Comparison of ENCODE assay signal across 8 mouse cellular contexts in genomic region chr4:129137392-129138321, GRCm38 (mm10). TPM values are rescaled to one million over a fixed set of nuclear protein-coding genes. Genes with fewer than 3 reads are reported as not detected.
DNase-seq lines count a peak whose midpoint lies in the region; ATAC-seq and TF ChIP-seq lines count a peak whose summit lies in the region.

No protein-coding gene starts in this region.

- peaks cover 54% of the 10 kb centered on the region for H3K4me1 ChIP-seq in heart, embryonic 10.5 days
- peaks cover 0 to 3% of the 10 kb centered on the region in 2 experiments; a peak in 2 of 4 replicates for H3K4me1 ChIP-seq in ES-E14 (ENCODE audit: control insufficient read depth in 2 of 2, insufficient read depth in 2 of 2, low read length in 2 of 2, poor library complexity in 1 of 2)
- peaks cover 39% of the 10 kb centered on the region for H3K4me1 ChIP-seq in heart, embryonic 16.5 days (ENCODE audit: control insufficient read depth, insufficient read depth, low read length)
- peaks cover 54% of the 10 kb centered on the region for H3K4me1 ChIP-seq in liver, embryonic 16.5 days (ENCODE audit: control insufficient read depth, low read depth, low read length)

- H3K9ac ChIP-seq in ES-E14 (ENCODE audit: insufficient read depth, low read depth, low read length, poor library complexity, severe bottlenecking): no peak overlapping the region
- peak overlapping the region; percentile 79 for H3K9ac ChIP-seq in heart, embryonic 16.5 days (ENCODE audit: low read length)
- H3K9ac ChIP-seq in liver, embryonic 16.5 days (ENCODE audit: low read depth, low read length): no peak overlapping the region

- peaks cover 56% of the 10 kb centered on the region for H3K27me3 ChIP-seq in heart, embryonic 10.5 days (ENCODE audit: insufficient read depth, poor library complexity, severe bottlenecking)
- peaks cover 16% of the 10 kb centered on the region for H3K27me3 ChIP-seq in heart, embryonic 16.5 days (ENCODE audit: control insufficient read depth, insufficient read depth, low read length)
- peaks cover 45% of the 10 kb centered on the region for H3K27me3 ChIP-seq in liver, embryonic 16.5 days (ENCODE audit: control insufficient read depth, insufficient read depth, low read depth, low read length)

- H3K9me3 ChIP-seq in heart, embryonic 10.5 days: no peaks in the 10 kb centered on the region
- H3K9me3 ChIP-seq in ES-E14 (ENCODE audit: control insufficient read depth, insufficient read depth, low read depth, low read length): no peaks in the 10 kb centered on the region
- H3K9me3 ChIP-seq in heart, embryonic 16.5 days (replicated peaks; ENCODE audit: control insufficient read depth, low read length): no peaks in the 10 kb centered on the region
- no peaks in the 10 kb centered on the region for H3K9me3 ChIP-seq in liver, embryonic 16.5 days (replicated peaks; ENCODE audit: control insufficient read depth, low read length)

- H3K27ac ChIP-seq in heart, embryonic 10.5 days: peak overlapping the region; percentile 83; the same call in 1 of the 2 replicates
- no peak overlapping the region for H3K27ac ChIP-seq in ES-E14 (ENCODE audit: insufficient read depth, low read depth, low read length, poor library complexity, severe bottlenecking)
- H3K27ac ChIP-seq in heart, embryonic 16.5 days (ENCODE audit: low read length): 0 out of 2 replicates have a peak overlapping the region, but pooled peaks have one; percentile 17
- H3K27ac ChIP-seq in liver, embryonic 16.5 days (ENCODE audit: low read length): no peak overlapping the region

- 39% methylated on average over 14 of the region's 14 CpGs for WGBS in heart, embryonic 10.5 days
- 55% methylated on average over 14 of the region's 14 CpGs for WGBS in heart, embryonic 16.5 days
- WGBS in liver, embryonic 16.5 days (ENCODE audit: insufficient replicate concordance): 35% methylated on average over 14 of the region's 14 CpGs

- H3K4me2 ChIP-seq in heart, embryonic 16.5 days (ENCODE audit: low read depth, low read length): peak overlapping the region; percentile 74
- H3K4me2 ChIP-seq in liver, embryonic 16.5 days (ENCODE audit: low read depth, low read length): peak overlapping the region; percentile 72

- ATAC-seq in heart, embryonic 16.5 days (replicated peaks; ENCODE audit: extremely low read depth, insufficient read depth, low FRiP score): no peak
- no peak for ATAC-seq in liver, embryonic 16.5 days (ENCODE audit: low read depth)
- ATAC-seq in CD4-positive, CD25-positive, alpha-beta regulatory T cell, adult 4 months: no peak

- peak overlapping the region; percentile 69 for H3K4me3 ChIP-seq in heart, embryonic 10.5 days
- H3K4me3 ChIP-seq in ES-E14 (ENCODE audit: insufficient read depth in 1 of 2, low read depth in 1 of 2, low read length in 2 of 2, poor library complexity in 1 of 2, severe bottlenecking in 1 of 2): peak overlapping the region; percentile 69 to 80; a peak in 3 of 4 replicates
- H3K4me3 ChIP-seq in heart, embryonic 16.5 days (ENCODE audit: low read length): peak overlapping the region; percentile 58
- H3K4me3 ChIP-seq in liver, embryonic 16.5 days (ENCODE audit: low read depth, low read length): peak overlapping the region; percentile 58

- H3K36me3 ChIP-seq in heart, embryonic 10.5 days: peaks cover 8% of the 10 kb centered on the region; the same call in 1 of the 2 replicates
- no peaks in the 10 kb centered on the region for H3K36me3 ChIP-seq in ES-E14 (ENCODE audit: control insufficient read depth, insufficient read depth, low read length, poor library complexity, severe bottlenecking)
- H3K36me3 ChIP-seq in heart, embryonic 16.5 days (ENCODE audit: control insufficient read depth, insufficient read depth): 0 out of 2 replicates have a peak, but pooled peaks cover 2% of the 10 kb centered on the region
- H3K36me3 ChIP-seq in liver, embryonic 16.5 days (ENCODE audit: control insufficient read depth, insufficient read depth): no peaks in the 10 kb centered on the region

- in situ Hi-C loops in ES-E14 (cut with MboI; ENCODE audit: low sequenced_read_pairs in 2 of 2, unreplicated experiment in 2 of 2): no loop called here

- DNase-seq in heart, embryonic 10.5 days (ENCODE audit: low spot score): no peak
- no peak for DNase-seq in heart, adult 9 months (ENCODE audit: low spot score in 2 of 2)
- DNase-seq in ES-E14 (ENCODE audit: low read depth, low spot score): no peak
- no peak for DNase-seq in thymus, postnatal 14 days
- DNase-seq in retina, postnatal 1 day: no peak

TF ChIP-seq in ES-E14, 5 proteins besides CTCF, POLR2A, EP300 and RAD21:
- TF ChIP-seq ZNF384 (IDR thresholded peaks at IDR 0.05; ENCODE audit: low read depth, low read length) (no peak), ZC3H11A (IDR thresholded peaks at IDR 0.05; ENCODE audit: borderline replicate concordance, low read depth, low read length) (no peak), HCFC1 (IDR thresholded peaks at IDR 0.05; ENCODE audit: borderline replicate concordance, insufficient read depth, low read length) (no peak), MAFK (IDR thresholded peaks at IDR 0.05; ENCODE audit: insufficient read depth, low read depth, low read length) (no peak), CHD2 (IDR thresholded peaks at IDR 0.05; ENCODE audit: low read depth, low read length) (no peak)

RNA-seq across cellular contexts. Expression of gene Fndc5, which starts 0.9 kb away (rescaled TPM):
- 3.3 and 3.9 TPM in 2 replicates for polyA plus RNA-seq in heart, embryonic 10.5 days (2016; fragmentation: Nextera tagmentation; extraction: Ambion mirVana)
- total RNA-seq in ES-E14 (2012; rRNA removed): 1.2 and 1.5 TPM in 2 replicates
- polyA plus RNA-seq in heart, embryonic 16.5 days (2015; fragmentation: Nextera tagmentation; extraction: Ambion mirVana): 9.2 and 10.9 TPM in 2 replicates
- polyA plus RNA-seq in liver, embryonic 16.5 days (2015; fragmentation: Nextera tagmentation; extraction: Ambion mirVana): 0.44 and 0.71 TPM in 2 replicates
- polyA plus RNA-seq in CD4-positive, CD25-positive, alpha-beta regulatory T cell, adult 4 months (2017; shearing (Covaris generic)): under 1 TPM; 0.27 to 0.28 TPM

RNA-seq across cellular contexts. Expression of gene Hpca, which starts 15.8 kb away (rescaled TPM):
- 1.4 TPM in 1 of 2 replicates, not detected in the other for polyA plus RNA-seq in heart, embryonic 10.5 days (2016; fragmentation: Nextera tagmentation; extraction: Ambion mirVana)
- 4.4 and 6.1 TPM in 2 replicates for total RNA-seq in ES-E14 (2012; rRNA removed)
- 0.60 and 0.88 TPM in 2 replicates for polyA plus RNA-seq in heart, embryonic 16.5 days (2015; fragmentation: Nextera tagmentation; extraction: Ambion mirVana)
- polyA plus RNA-seq in liver, embryonic 16.5 days (2015; fragmentation: Nextera tagmentation; extraction: Ambion mirVana): 0.27 and 0.37 TPM in 2 replicates
- polyA plus RNA-seq in CD4-positive, CD25-positive, alpha-beta regulatory T cell, adult 4 months (2017; shearing (Covaris generic)): not detected

RNA-seq across cellular contexts. Expression of gene Tmem54, which starts 32.3 kb away (rescaled TPM):
- 1.1 and 5.6 TPM in 2 replicates for polyA plus RNA-seq in heart, embryonic 10.5 days (2016; fragmentation: Nextera tagmentation; extraction: Ambion mirVana)
- 10.0 and 18.8 TPM in 2 replicates for total RNA-seq in ES-E14 (2012; rRNA removed)
- 0.96 and 1.7 TPM in 2 replicates for polyA plus RNA-seq in heart, embryonic 16.5 days (2015; fragmentation: Nextera tagmentation; extraction: Ambion mirVana)
- 0.58 and 1.7 TPM in 2 replicates for polyA plus RNA-seq in liver, embryonic 16.5 days (2015; fragmentation: Nextera tagmentation; extraction: Ambion mirVana)
- not detected for polyA plus RNA-seq in CD4-positive, CD25-positive, alpha-beta regulatory T cell, adult 4 months (2017; shearing (Covaris generic))

RNA-seq across cellular contexts. Expression of gene S100pbp, which starts 51.9 kb away (rescaled TPM):
- polyA plus RNA-seq in heart, embryonic 10.5 days (2016; fragmentation: Nextera tagmentation; extraction: Ambion mirVana): 19.9 and 20.1 TPM in 2 replicates
- 25.5 and 25.7 TPM in 2 replicates for total RNA-seq in ES-E14 (2012; rRNA removed)
- polyA plus RNA-seq in heart, embryonic 16.5 days (2015; fragmentation: Nextera tagmentation; extraction: Ambion mirVana): 10.9 and 11.8 TPM in 2 replicates
- 6.1 and 6.3 TPM in 2 replicates for polyA plus RNA-seq in liver, embryonic 16.5 days (2015; fragmentation: Nextera tagmentation; extraction: Ambion mirVana)
- 10 to 100 TPM; 20.0 to 26.1 TPM for polyA plus RNA-seq in CD4-positive, CD25-positive, alpha-beta regulatory T cell, adult 4 months (2017; shearing (Covaris generic))

RNA-seq across cellular contexts. Expression of gene Yars, which starts 51.9 kb away (rescaled TPM):
- 75.8 and 84.8 TPM in 2 replicates for polyA plus RNA-seq in heart, embryonic 10.5 days (2016; fragmentation: Nextera tagmentation; extraction: Ambion mirVana)
- 125 and 136 TPM in 2 replicates for total RNA-seq in ES-E14 (2012; rRNA removed)
- 45.9 and 53.3 TPM in 2 replicates for polyA plus RNA-seq in heart, embryonic 16.5 days (2015; fragmentation: Nextera tagmentation; extraction: Ambion mirVana)
- 56.4 and 61.8 TPM in 2 replicates for polyA plus RNA-seq in liver, embryonic 16.5 days (2015; fragmentation: Nextera tagmentation; extraction: Ambion mirVana)
- polyA plus RNA-seq in CD4-positive, CD25-positive, alpha-beta regulatory T cell, adult 4 months (2017; shearing (Covaris generic)): 10 to 100 TPM; 27.4 to 42.1 TPM

Comparison
In these comparisons a context has a peak if more than half of its experiments do, and no peak if none do; other contexts are left out.
1. H3K27ac ChIP-seq: peak in heart, embryonic 10.5 days (single experiment) and heart, embryonic 16.5 days (single experiment); none in ES-E14 (single experiment) and liver, embryonic 16.5 days (single experiment).
2. Peak in every context shown above with its lines, with median percentiles within 50 percentile points of each other: H3K4me3 ChIP-seq.